Mouse (Mus musculus) lung, postnatal 10 days (tissue): Measurements from ENCODE around the gene Plet1.

Source experiments
- DNase-seq: peaks from one replicate; pipeline ENCODE4 v3.0.0; 2021

Plet1 gene

DNA sequence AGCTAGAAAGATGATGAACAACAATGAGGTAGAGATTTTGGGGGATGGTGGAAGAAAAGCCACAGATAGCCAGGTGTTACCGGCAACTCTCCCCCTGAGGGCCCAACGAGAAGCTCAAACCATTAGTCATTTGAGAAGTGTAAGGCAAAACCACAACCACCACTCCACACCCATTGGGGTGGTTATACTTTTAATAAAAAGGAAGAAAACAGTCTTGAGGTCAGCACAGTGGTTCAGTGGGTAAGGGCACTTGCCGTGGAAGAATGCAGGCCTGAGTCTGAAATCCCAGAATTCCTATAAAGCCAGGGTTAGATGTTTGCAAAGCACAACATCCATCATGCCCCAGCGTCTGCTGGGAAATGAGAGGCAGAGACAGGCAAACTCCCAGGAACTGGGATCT lies 43.0 kb downstream of the Plet1 start:
- DNase-seq = no peak

DNA sequence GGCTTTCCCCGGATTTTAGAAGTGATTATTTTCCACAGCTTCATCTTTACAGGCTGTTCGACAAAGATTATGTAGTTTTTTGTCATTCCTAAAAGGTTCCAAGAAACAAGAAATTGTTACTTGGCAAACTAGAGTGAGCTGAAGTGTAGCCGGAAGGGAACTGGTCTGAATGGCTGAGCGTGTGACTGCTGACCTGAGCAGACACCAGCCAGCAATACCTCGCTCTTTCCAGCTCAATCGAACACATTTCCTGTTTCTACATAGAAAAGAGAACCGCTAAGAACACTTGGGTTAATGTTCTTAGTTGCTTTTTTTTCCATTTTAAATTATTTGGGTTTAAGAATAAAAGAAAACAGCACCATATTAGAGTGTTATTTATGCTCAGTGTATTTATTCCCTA lies 45.8 kb downstream of the Plet1 start:
- no peak for DNase-seq

DNA sequence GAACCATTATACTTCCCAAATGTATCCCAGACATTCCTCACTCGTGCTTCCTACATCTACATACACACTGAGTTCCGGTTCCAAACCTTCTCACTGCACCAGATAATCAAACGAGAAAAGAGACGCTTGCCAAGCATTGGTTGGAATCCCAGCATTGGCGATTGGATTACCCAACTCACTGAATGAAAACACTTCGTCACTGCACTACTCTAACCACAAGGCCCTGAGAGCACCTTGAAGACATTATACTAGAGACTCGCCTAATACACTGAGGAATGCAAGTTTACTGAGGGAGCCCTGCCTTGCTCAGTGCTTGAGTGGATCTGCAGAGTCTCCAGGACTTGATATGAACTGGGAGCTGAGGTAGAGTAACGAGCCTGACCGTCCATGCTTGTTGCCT lies 48.1 kb downstream of the Plet1 start:
- no peak for DNase-seq

DNA sequence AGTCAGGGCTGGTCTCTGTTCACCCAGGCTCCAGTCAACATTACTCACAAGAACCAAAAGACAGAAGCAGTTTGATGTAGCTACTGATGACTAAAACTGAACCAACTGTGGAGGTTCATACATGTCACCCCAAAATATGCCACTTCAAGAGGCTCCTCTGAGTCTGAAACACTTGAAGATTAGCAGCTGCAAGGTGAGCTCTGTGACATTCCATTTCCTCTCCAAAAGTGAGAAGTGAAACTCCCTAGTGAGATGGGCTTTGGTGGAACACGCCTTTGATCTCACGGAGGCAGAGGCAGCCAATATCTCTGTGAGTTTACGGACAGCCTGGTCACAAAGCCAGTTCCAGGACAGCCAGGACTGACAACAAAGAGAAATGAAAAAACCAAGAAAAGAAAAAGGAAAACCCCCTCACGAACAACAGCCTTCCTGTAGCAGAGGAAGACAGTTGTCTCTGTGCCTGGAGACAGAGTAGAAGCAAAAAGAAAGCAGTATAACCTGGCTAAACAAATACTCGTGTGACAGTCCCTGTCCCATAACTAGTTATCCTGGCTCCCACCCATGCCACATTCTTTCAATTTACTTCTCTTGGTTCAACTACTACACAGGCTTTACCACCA lies 53.6 kb downstream of the Plet1 start:
- no peak for DNase-seq

- no peak for DNase-seq
Measured at GRCm38 (mm10) chr9:50548936-50549335, 54.6 kb downstream of the Plet1 start.

DNA sequence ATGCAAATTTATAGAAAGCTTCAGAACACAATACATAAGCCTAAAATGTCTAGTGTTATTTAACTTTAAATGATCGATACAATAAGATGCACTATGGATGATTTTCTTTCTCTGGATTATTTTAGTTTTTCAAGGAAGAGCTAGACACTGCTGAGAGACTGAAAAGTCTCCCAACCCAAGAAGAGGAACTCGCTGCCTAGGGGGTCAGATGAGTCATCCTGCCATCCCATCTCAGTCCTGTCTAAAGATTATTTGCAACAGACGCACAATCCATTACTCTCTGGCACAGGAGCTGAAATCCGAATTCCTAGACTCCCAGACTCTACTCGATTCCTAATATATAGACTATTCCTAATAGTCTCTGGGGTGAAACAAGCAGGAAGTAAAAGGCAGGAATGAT lies 57.9 kb downstream of the Plet1 start:
- no peak for DNase-seq

- no peak for DNase-seq
Measured at GRCm38 (mm10) chr9:50553547-50553946, 59.2 kb downstream of the Plet1 start.

DNA sequence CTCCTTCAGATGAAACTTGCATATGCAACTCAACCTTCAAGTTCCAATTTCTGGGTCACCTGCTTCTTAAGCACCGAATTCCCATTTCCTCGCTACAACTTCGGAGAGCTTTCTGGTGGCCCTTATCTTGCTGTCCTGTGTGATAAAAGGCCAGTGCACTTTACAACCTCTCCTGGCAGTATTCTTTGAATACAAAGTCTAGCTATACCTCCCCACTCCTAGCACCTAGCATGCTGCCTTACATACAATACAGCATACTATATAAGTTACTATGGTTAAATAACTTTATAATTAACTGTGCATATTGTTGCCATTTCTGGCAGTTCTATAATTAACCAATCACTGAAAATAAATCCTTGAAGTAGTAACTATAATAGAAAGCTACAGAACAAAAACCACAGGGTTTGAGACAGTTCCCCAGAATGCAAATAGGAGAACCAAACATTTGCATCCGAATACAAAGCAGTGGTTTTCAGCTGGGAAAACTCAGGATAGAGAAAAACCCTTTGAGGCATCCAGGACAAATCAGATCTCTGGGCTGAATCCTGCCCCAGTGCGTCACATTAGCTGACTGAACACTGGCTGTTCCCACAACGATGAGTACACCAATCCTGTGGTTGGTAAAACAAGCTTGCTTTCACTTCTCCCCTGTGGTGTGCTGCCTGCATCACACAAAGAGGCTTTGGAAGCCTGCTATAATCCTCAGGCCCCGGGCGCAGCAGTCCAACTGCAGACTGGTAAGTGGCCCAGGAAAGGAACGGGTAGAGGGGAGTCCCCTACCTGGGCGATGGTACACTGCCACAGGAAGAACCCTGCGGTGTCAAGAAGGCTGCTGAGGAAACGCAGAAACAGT lies 60.1 kb downstream of the Plet1 start, which contains the start of gene Il18:
Gene Il18 (plus strand): TSS at position 587 of the 853 bp plus-strand sequence.
- peak; percentile 26 for DNase-seq

GRCm38 (mm10) chr9:50555094-50555446 lies 60.7 kb downstream of the Plet1 start, which contains the start of gene Bco2:
Bco2 (minus strand) TSS chr9:50555181.
- no peak for DNase-seq
